Mouse (Mus musculus) brain, embryonic 14.5 days (tissue): ENCODE measurements around the gene Hace1.

Experiments used
- CTCF ChIP-seq: fragments of 200-500 bp; IDR thresholded peaks from 2 replicates; pipeline ENCODE4 v1.5.1; 2012; ENCODE audit warnings: inconsistent platforms, mild to moderate bottlenecking, moderate library complexity, borderline replicate concordance; ENCODE audit not compliant: insufficient read depth, insufficient read length; ENCODE audit errors: extremely low read depth
- POLR2A ChIP-seq: fragments of 200-500 bp; IDR thresholded peaks from 2 replicates; pipeline ENCODE4 v1.6.1; 2012; ENCODE audit warnings: mild to moderate bottlenecking, inconsistent platforms, borderline replicate concordance; ENCODE audit not compliant: poor library complexity, insufficient read depth, insufficient read length, severe bottlenecking; ENCODE audit errors: extremely low read depth

GRCm38 (mm10) chr10:45676796-45677195 is 99.2 kb downstream of the Hace1 start:
- TF ChIP-seq CTCF (no peak), POLR2A (no peak)
